8 mouse cellular contexts compared by ENCODE assay signal in the genomic region with DNA sequence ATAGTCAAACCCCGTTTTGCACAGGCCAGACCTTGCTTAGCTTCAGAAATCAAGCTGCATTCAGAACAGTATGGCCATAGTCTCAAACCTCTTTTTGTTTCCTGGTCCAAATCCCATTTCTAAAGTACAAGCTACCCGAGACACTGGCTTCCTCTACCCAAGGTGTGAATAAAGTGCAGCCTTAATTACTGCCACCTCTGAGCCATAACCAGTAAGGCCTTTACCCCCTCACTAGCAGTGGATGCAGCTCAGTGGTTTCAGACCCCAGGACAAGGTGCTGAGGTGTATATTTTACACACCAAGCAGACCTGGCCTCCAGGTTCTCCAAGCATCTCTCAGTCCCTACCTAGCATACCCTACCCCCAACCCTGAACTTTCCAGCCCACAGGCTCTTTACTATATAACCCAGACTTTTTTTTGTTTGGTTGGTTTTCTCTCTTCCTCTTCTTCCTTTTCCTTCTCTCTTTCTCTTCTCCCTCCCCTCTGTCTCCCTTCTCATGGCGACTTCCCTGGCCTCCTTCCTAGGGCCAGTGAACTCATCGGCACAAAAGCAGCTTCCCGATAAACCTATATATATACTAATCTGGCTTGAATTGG. TPM values are rescaled to one million over a fixed set of nuclear protein-coding genes. Genes with fewer than 3 reads are reported as not detected.
DNase-seq lines count a peak whose midpoint lies in the region; ATAC-seq and TF ChIP-seq lines count a peak whose summit lies in the region.

No protein-coding gene starts in this region.

- peak overlapping the region; percentile 75 for H3K4me2 ChIP-seq in heart, embryonic 15.5 days
- H3K4me2 ChIP-seq in hindbrain, embryonic 15.5 days = peak overlapping the region; percentile 80
- H3K4me2 ChIP-seq in midbrain, postnatal 0 days (ENCODE audit: low read depth, low read length, poor library complexity, severe bottlenecking) = peak overlapping the region; percentile 80

- peak overlapping the region; percentile 66; the same call in 1 of the 2 replicates for H3K9ac ChIP-seq in heart, embryonic 15.5 days
- peak overlapping the region; percentile 60 for H3K9ac ChIP-seq in hindbrain, embryonic 15.5 days
- H3K9ac ChIP-seq in midbrain, postnatal 0 days (replicated peaks; ENCODE audit: low read length, poor library complexity, severe bottlenecking) = peak overlapping the region; percentile 76; the same call in 1 of the 2 replicates

- H3K27me3 ChIP-seq in heart, embryonic 15.5 days = no peaks in the 10 kb centered on the region
- H3K27me3 ChIP-seq in hindbrain, embryonic 15.5 days = no peaks in the 10 kb centered on the region
- H3K27me3 ChIP-seq in midbrain, postnatal 0 days (ENCODE audit: insufficient read depth, low read length) = no peaks in the 10 kb centered on the region

- H3K36me3 ChIP-seq in heart, embryonic 15.5 days = no peaks in the 10 kb centered on the region
- H3K36me3 ChIP-seq in hindbrain, embryonic 15.5 days = no peaks in the 10 kb centered on the region
- no peaks in the 10 kb centered on the region for H3K36me3 ChIP-seq in midbrain, postnatal 0 days (ENCODE audit: insufficient read depth, low read length)

- intact Hi-C loops in heart, postnatal 14 days (cut with DNase I) = no loop called here

- peak overlapping the region; percentile 64 for H3K4me3 ChIP-seq in heart, embryonic 15.5 days
- H3K4me3 ChIP-seq in bone marrow macrophage, adult 2 months (ENCODE audit: insufficient read depth, low read length) = peak overlapping the region; percentile 78
- H3K4me3 ChIP-seq in hindbrain, embryonic 15.5 days = peak overlapping the region; percentile 54
- H3K4me3 ChIP-seq in midbrain, postnatal 0 days (ENCODE audit: low read depth, low read length) = peak overlapping the region; percentile 52

- no peak for TF ChIP-seq POLR2A in bone marrow macrophage, adult 2 months (IDR thresholded peaks at IDR 0.05; ENCODE audit: borderline replicate concordance, low read depth, low read length)

- no peak for DNase-seq in heart, postnatal 14 days
- no peak for DNase-seq in midbrain, postnatal 0 days (ENCODE audit: low spot score)
- DNase-seq in thymus, postnatal 25 days = no peak
- no peak for DNase-seq in kidney, adult 18-20 months

- WGBS in heart, embryonic 15.5 days = 71% methylated on average over 5 of the region's 5 CpGs
- 72% methylated on average over 5 of the region's 5 CpGs for WGBS in hindbrain, embryonic 15.5 days
- 68% methylated on average over 5 of the region's 5 CpGs for WGBS in midbrain, postnatal 0 days

- peak overlapping the region; percentile 95 for H3K27ac ChIP-seq in heart, embryonic 15.5 days
- H3K27ac ChIP-seq in bone marrow macrophage, adult 2 months (ENCODE audit: insufficient read depth, low read depth, low read length) = peak overlapping the region; percentile 95
- peak overlapping the region; percentile 95 for H3K27ac ChIP-seq in hindbrain, embryonic 15.5 days (replicated peaks)
- H3K27ac ChIP-seq in midbrain, postnatal 0 days (ENCODE audit: low read depth, low read length) = peak overlapping the region; percentile 96

- H3K4me1 ChIP-seq in heart, embryonic 15.5 days (replicated peaks) = peaks cover 17% of the 10 kb centered on the region
- peaks cover 27% of the 10 kb centered on the region for H3K4me1 ChIP-seq in bone marrow macrophage, adult 2 months (ENCODE audit: control insufficient read depth, insufficient read depth, low read length)
- peaks cover 14% of the 10 kb centered on the region for H3K4me1 ChIP-seq in hindbrain, embryonic 15.5 days (replicated peaks)
- peaks cover 6% of the 10 kb centered on the region; the same call in 1 of the 2 replicates for H3K4me1 ChIP-seq in midbrain, postnatal 0 days (ENCODE audit: insufficient read depth, low read length)

- TF ChIP-seq CTCF in bone marrow macrophage, adult 2 months (IDR thresholded peaks at IDR 0.05; ENCODE audit: low read depth, low read length) = no peak
- TF ChIP-seq CTCF in midbrain, postnatal 0 days (IDR thresholded peaks at IDR 0.05) = no peak

- no peaks in the 10 kb centered on the region for H3K9me3 ChIP-seq in heart, embryonic 15.5 days (replicated peaks)
- no peaks in the 10 kb centered on the region for H3K9me3 ChIP-seq in hindbrain, embryonic 15.5 days
- no peaks in the 10 kb centered on the region for H3K9me3 ChIP-seq in midbrain, postnatal 0 days (ENCODE audit: low read length)

- ATAC-seq in heart, embryonic 15.5 days (replicated peaks; ENCODE audit: insufficient number of reproducible peaks, insufficient read depth, low FRiP score, low read depth) = no peak
- ATAC-seq in hindbrain, embryonic 15.5 days (ENCODE audit: low FRiP score, low read depth) = 0 out of 2 replicates have a peak, but pooled peaks have one; percentile 0
- peak; percentile 11; the same call in 1 of the 2 replicates for ATAC-seq in midbrain, postnatal 0 days (ENCODE audit: low FRiP score)
- no peak for ATAC-seq in monocyte, adult 5-6 weeks (replicated peaks; ENCODE audit: insufficient number of reproducible peaks, low FRiP score, low TSS enrichment, poor library complexity, severe bottlenecking)

RNA-seq across cellular contexts. Expression of gene Saysd1, which starts 56.3 kb away (rescaled TPM):
- 7.7 and 9.3 TPM in 2 replicates for polyA plus RNA-seq in heart, embryonic 15.5 days (2015; fragmentation: Nextera tagmentation; extraction: Ambion mirVana)
- total RNA-seq in heart, postnatal 14 days (2021) = 1 to 10 TPM; 2.3 to 2.5 TPM
- 9.4 and 9.8 TPM in 2 replicates for polyA plus RNA-seq in bone marrow macrophage, adult 2 months (2012; ENCODE audit: insufficient read depth, insufficient read length, missing spikeins)
- polyA plus RNA-seq in hindbrain, embryonic 15.5 days (2015; fragmentation: Nextera tagmentation; extraction: Ambion mirVana) = 12.0 and 12.1 TPM in 2 replicates
- total RNA-seq in midbrain, postnatal 0 days (2014; rRNA removed) = 3.8 and 4.9 TPM in 2 replicates
- polyA plus RNA-seq in midbrain, postnatal 0 days (2015; fragmentation: Nextera tagmentation; extraction: Ambion mirVana) = 8.6 and 9.8 TPM in 2 replicates
- 1.8 to 5.9 TPM (median 3.9 TPM) in 3 replicates for total RNA-seq in monocyte, adult 5-6 weeks (2017)

Comparison
In these comparisons a context has a peak if more than half of its experiments do, and no peak if none do; other contexts are left out.
1. ATAC-seq: peak in hindbrain, embryonic 15.5 days (single experiment) and midbrain, postnatal 0 days (single experiment); none in heart, embryonic 15.5 days (single experiment) and monocyte, adult 5-6 weeks (single experiment).
2. Peak in every context shown above with its lines, with median percentiles within 50 percentile points of each other: H3K27ac ChIP-seq, H3K4me2 ChIP-seq, H3K4me3 ChIP-seq and H3K9ac ChIP-seq.